Mouse (Mus musculus) left cerebral cortex, adult 9 months (tissue): ENCODE data around the gene Rasgef1b.

ENCODE experiments used
- DNase-seq, 2 experiments: peaks; one replicate each; pipeline ENCODE4 v3.0.0; 2022; ENCODE audit warnings: low spot score in 2 of 2

The Rasgef1b gene

GRCm38 (mm10) chr5:99451416-99451815 lies 277.4 kb downstream of the Rasgef1b start:
- no peak for DNase-seq

GRCm38 (mm10) chr5:99450994-99451393 lies 277.9 kb downstream of the Rasgef1b start:
- no peak for DNase-seq

GRCm38 (mm10) chr5:99450463-99450862 lies 278.4 kb downstream of the Rasgef1b start:
- no peak for DNase-seq

- no peak for DNase-seq
These were observed 281.4 kb downstream of the Rasgef1b start for GRCm38 (mm10) chr5:99447481-99447880.

- no peak for DNase-seq
These were observed 283.6 kb downstream of the Rasgef1b start for GRCm38 (mm10) chr5:99445242-99445641.

- DNase-seq: no peak
These were observed 284.1 kb downstream of the Rasgef1b start for GRCm38 (mm10) chr5:99444777-99445176.

GRCm38 (mm10) chr5:99440109-99440508 lies 288.8 kb downstream of the Rasgef1b start:
- no peak for DNase-seq

GRCm38 (mm10) chr5:99438526-99438925 lies 290.3 kb downstream of the Rasgef1b start:
- DNase-seq: no peak

- DNase-seq: no peak
These were observed 294.6 kb downstream of the Rasgef1b start for GRCm38 (mm10) chr5:99434226-99434625.

GRCm38 (mm10) chr5:99432471-99432870 lies 296.4 kb downstream of the Rasgef1b start:
- no peak for DNase-seq

- DNase-seq: no peak
These were observed 299.6 kb downstream of the Rasgef1b start for GRCm38 (mm10) chr5:99429273-99429672.

GRCm38 (mm10) chr5:99428648-99429047 lies 300.2 kb downstream of the Rasgef1b start:
- DNase-seq: no peak

- no peak for DNase-seq
These were observed 305.6 kb downstream of the Rasgef1b start for GRCm38 (mm10) chr5:99423271-99423670.

- DNase-seq: no peak
These were observed 306.0 kb downstream of the Rasgef1b start for GRCm38 (mm10) chr5:99422856-99423255.

GRCm38 (mm10) chr5:99422092-99422491 lies 306.8 kb downstream of the Rasgef1b start:
- DNase-seq: no peak

- no peak for DNase-seq
These were observed 309.0 kb downstream of the Rasgef1b start for GRCm38 (mm10) chr5:99419872-99420271.

GRCm38 (mm10) chr5:99416902-99417301 lies 312.0 kb downstream of the Rasgef1b start:
- DNase-seq: no peak

GRCm38 (mm10) chr5:99415676-99416075 lies 313.2 kb downstream of the Rasgef1b start:
- no peak for DNase-seq

GRCm38 (mm10) chr5:99415049-99415448 lies 313.8 kb downstream of the Rasgef1b start:
- DNase-seq: no peak

- DNase-seq: no peak
These were observed 314.6 kb downstream of the Rasgef1b start for GRCm38 (mm10) chr5:99414293-99414692.

GRCm38 (mm10) chr5:99413851-99414250 lies 315.0 kb downstream of the Rasgef1b start:
- DNase-seq: no peak

- peak; percentile 52 to 57 for DNase-seq
These were observed 315.5 kb downstream of the Rasgef1b start for GRCm38 (mm10) chr5:99413391-99413790.

GRCm38 (mm10) chr5:99404403-99405170 lies 324.3 kb downstream of the Rasgef1b start:
- DNase-seq: no peak

- no peak for DNase-seq
These were observed 325.5 kb downstream of the Rasgef1b start for GRCm38 (mm10) chr5:99403325-99403724.
